Mouse (Mus musculus) myocyte (in vitro differentiated cells): ENCODE data around the gene Mfn2. TPM values are rescaled to one million over a fixed set of nuclear protein-coding genes. Genes with fewer than 3 reads are reported as not detected.

ENCODE experiments used
- H3K27me3 ChIP-seq: one replicate; pipeline ENCODE4 v1.6.1; 2011; ENCODE audit not compliant: control insufficient read depth, insufficient read depth, insufficient read length
- H3K36me3 ChIP-seq: one replicate; pipeline ENCODE4 v1.6.1; 2011; ENCODE audit not compliant: control insufficient read depth, insufficient read depth
- H3K4me2 ChIP-seq: one replicate; pipeline ENCODE4 v1.6.1; 2011; ENCODE audit warnings: low read depth, control low read depth
- H3K4me3 ChIP-seq: one replicate; pipeline ENCODE4 v1.5.1; 2011; ENCODE audit warnings: mild to moderate bottlenecking, control low read depth, moderate library complexity
- H3K79me2 ChIP-seq: one replicate; pipeline ENCODE4 v1.6.1; 2011; ENCODE audit not compliant: control insufficient read depth, insufficient read depth
- H3ac ChIP-seq: one replicate; pipeline ENCODE4 v1.6.1; 2011; ENCODE audit not compliant: control insufficient read depth, insufficient read length
- CEBPB ChIP-seq: IDR thresholded peaks from 2 replicates; pipeline ENCODE4 v1.6.1; 2011; ENCODE audit warnings: mild to moderate bottlenecking, moderate library complexity; ENCODE audit not compliant: poor library complexity, insufficient read depth, severe bottlenecking
- E2F4 ChIP-seq: IDR thresholded peaks from one replicate; pipeline ENCODE4 v1.6.1; 2011; ENCODE audit warnings: mild to moderate bottlenecking, control low read depth, moderate library complexity; ENCODE audit not compliant: insufficient read depth
- MAX ChIP-seq: IDR thresholded peaks from one replicate; pipeline ENCODE4 v1.6.1; 2011; ENCODE audit warnings: low read depth, mild to moderate bottlenecking, control low read depth
- MYOD1 ChIP-seq, 3 experiments: IDR thresholded peaks; one replicate each; pipeline ENCODE4 v1.6.1; 2011; ENCODE audit warnings: control low read depth in 2 of 3, low read depth in 2 of 3, mild to moderate bottlenecking in 2 of 3, moderate library complexity in 1 of 3; ENCODE audit not compliant: insufficient read length in 2 of 3, control insufficient read depth in 1 of 3
- MYOG ChIP-seq, 3 experiments: IDR thresholded peaks; one replicate each; pipeline ENCODE4 v1.6.1; 2011; ENCODE audit warnings: control low read depth in 2 of 3, low read depth in 2 of 3, mild to moderate bottlenecking in 2 of 3; ENCODE audit not compliant: insufficient read length in 2 of 3, control insufficient read depth in 1 of 3, insufficient read depth in 1 of 3
- POLR2A ChIP-seq: IDR thresholded peaks from one replicate; pipeline ENCODE4 v1.6.1; 2011; ENCODE audit warnings: low read depth, mild to moderate bottlenecking, control low read depth, moderate library complexity; ENCODE audit not compliant: insufficient read length
- POLR2AphosphoS2 ChIP-seq: IDR thresholded peaks from one replicate; pipeline ENCODE4 v1.6.1; 2011; ENCODE audit warnings: low read depth, control low read depth; ENCODE audit not compliant: insufficient read length
- REST ChIP-seq: IDR thresholded peaks from one replicate; pipeline ENCODE4 v1.6.1; 2011; ENCODE audit warnings: mild to moderate bottlenecking, control low read depth, moderate library complexity; ENCODE audit not compliant: insufficient read depth, insufficient read length
- SRF ChIP-seq: IDR thresholded peaks from one replicate; pipeline ENCODE4 v1.6.1; 2011; ENCODE audit warnings: low read depth; ENCODE audit not compliant: control insufficient read depth, insufficient read length
- TCF12 ChIP-seq: IDR thresholded peaks from one replicate; pipeline ENCODE4 v1.6.1; 2011; ENCODE audit warnings: mild to moderate bottlenecking, control low read depth; ENCODE audit not compliant: poor library complexity, insufficient read depth, severe bottlenecking
- TCF3 ChIP-seq: IDR thresholded peaks from one replicate; pipeline ENCODE4 v1.6.1; 2011; ENCODE audit warnings: low read depth, control low read depth; ENCODE audit not compliant: insufficient read length
- USF1 ChIP-seq: IDR thresholded peaks from one replicate; pipeline ENCODE4 v1.6.1; 2011; ENCODE audit warnings: low read depth, mild to moderate bottlenecking, control low read depth, moderate library complexity
- polyA plus RNA-seq: library from polyadenylated mRNA; unstranded; fragments of >200 nt; fragmentation: generic; extraction: Trizol; gene quantifications from one replicate; pipeline ENCODE4 v1.2.1, GENCODE M21; 2012; ENCODE audit warnings: missing spikeins

Gene Mfn2
- polyA plus RNA-seq, 1 experiment: 75.8 TPM

GRCm38 (mm10) chr4:147920973-147921372 is 16.5 kb upstream of the Mfn2 start:
- no peak overlapping the region for H3K4me3 ChIP-seq
- H3K36me3 ChIP-seq: peaks cover 4% of the 10 kb centered on the region
- TF ChIP-seq USF1: no peak
- no peak for TF ChIP-seq REST
- TF ChIP-seq POLR2AphosphoS2: no peak
- no peak for TF ChIP-seq SRF
- no peak for TF ChIP-seq POLR2A
- no peak for TF ChIP-seq TCF3
- no peak for TF ChIP-seq TCF12
- no peak for TF ChIP-seq MYOD1 (IDR thresholded peaks at IDR 0.05; ENCODE audit: control insufficient read depth in 1 of 3, insufficient read length in 2 of 3, low read depth in 2 of 3)
- no peak for TF ChIP-seq MYOG (IDR thresholded peaks at IDR 0.05; ENCODE audit: control insufficient read depth in 1 of 3, insufficient read depth in 1 of 3, insufficient read length in 2 of 3, low read depth in 2 of 3)
- no peak for TF ChIP-seq MAX
- no peak for TF ChIP-seq CEBPB
- TF ChIP-seq E2F4: no peak
- no peak overlapping the region for H3K4me2 ChIP-seq
- no peak overlapping the region for H3ac ChIP-seq
- no peaks in the 10 kb centered on the region for H3K27me3 ChIP-seq
- no peaks in the 10 kb centered on the region for H3K79me2 ChIP-seq

DNA sequence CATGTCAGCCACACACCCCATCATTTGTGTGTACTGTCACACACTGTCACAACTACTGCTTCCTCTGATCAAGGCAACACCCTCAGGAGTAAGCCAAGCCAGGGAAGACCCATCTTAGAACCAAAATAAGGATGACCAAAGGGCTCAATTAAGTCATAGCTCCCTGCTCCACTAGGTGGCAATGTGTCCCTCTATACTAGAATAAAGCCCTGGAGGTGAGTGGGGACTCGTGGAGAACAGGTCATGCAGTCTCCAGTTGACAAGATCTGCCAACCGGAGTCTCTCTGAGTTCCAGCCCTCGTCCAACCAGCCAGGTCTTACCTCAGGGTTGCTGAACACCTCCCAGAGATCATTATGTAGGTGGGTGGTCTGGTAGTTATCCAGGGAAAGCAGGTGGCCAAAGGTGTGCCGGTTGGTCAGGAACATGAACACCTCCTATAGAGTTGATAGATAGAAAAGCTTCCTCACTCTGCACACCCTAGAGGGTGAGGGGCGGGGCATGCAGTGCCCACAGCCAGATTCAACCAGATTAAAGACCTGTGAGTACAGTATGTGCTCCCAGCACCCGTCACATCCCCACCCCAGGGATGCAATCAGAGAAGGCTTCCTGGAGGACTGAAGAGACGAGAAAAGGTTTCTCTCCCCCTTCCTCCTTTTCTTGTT is 14.1 kb upstream of the Mfn2 start:
- Histone ChIP-seq H3K4me3 (no peak overlapping the region), H3K27me3 (no peaks in the 10 kb centered on the region), H3K79me2 (no peaks in the 10 kb centered on the region), H3K36me3 (peaks cover 4% of the 10 kb centered on the region), H3K4me2 (no peak overlapping the region), H3ac (no peak overlapping the region)
- no peak for TF ChIP-seq SRF
- TF ChIP-seq POLR2AphosphoS2: no peak
- no peak for TF ChIP-seq MAX
- no peak for TF ChIP-seq REST
- TF ChIP-seq TCF12: no peak
- no peak for TF ChIP-seq MYOG (IDR thresholded peaks at IDR 0.05; ENCODE audit: control insufficient read depth in 1 of 3, insufficient read depth in 1 of 3, insufficient read length in 2 of 3, low read depth in 2 of 3)
- TF ChIP-seq MYOD1 (IDR thresholded peaks at IDR 0.05; ENCODE audit: control insufficient read depth in 1 of 3, insufficient read length in 2 of 3, low read depth in 2 of 3): no peak
- no peak for TF ChIP-seq CEBPB
- TF ChIP-seq POLR2A: no peak
- TF ChIP-seq USF1: no peak
- TF ChIP-seq E2F4: no peak
- TF ChIP-seq TCF3: no peak

DNA sequence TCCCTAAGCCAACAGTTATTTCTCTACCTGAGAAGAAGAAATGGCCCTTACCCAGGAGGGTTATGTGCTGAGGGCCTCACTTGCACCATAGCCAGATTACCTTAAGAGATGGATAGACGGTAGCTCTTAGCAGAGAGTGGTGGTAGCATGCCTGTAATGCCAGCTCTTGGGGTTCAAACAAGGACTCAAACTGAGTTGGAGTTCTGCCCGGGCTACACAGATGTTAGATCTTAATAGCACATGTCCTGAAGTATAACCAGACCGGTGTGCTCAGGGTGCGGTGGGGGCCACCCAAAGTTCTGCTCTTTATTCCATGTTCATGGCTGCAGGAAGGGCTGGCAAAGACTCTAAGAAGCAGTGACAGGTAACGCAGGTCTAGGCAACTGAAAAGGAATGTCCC is 5.0 kb upstream of the Mfn2 start:
- Histone ChIP-seq H3K4me3 (no peak overlapping the region), H3K79me2 (no peaks in the 10 kb centered on the region), H3K36me3 (no peaks in the 10 kb centered on the region), H3ac (no peak overlapping the region), H3K27me3 (no peaks in the 10 kb centered on the region), H3K4me2 (no peak overlapping the region)
- TF ChIP-seq E2F4 (no peak), CEBPB (no peak), POLR2A (no peak), REST (no peak), SRF (no peak), MAX (no peak), MYOD1 (IDR thresholded peaks at IDR 0.05; ENCODE audit: control insufficient read depth in 1 of 3, insufficient read length in 2 of 3, low read depth in 2 of 3) (no peak), TCF12 (no peak), TCF3 (no peak), MYOG (IDR thresholded peaks at IDR 0.05; ENCODE audit: control insufficient read depth in 1 of 3, insufficient read depth in 1 of 3, insufficient read length in 2 of 3, low read depth in 2 of 3) (no peak), POLR2AphosphoS2 (no peak), USF1 (no peak)

GRCm38 (mm10) chr4:147906230-147906629 is 1.7 kb upstream of the Mfn2 start:
- peak overlapping the region; percentile 84 for H3K4me2 ChIP-seq

More at GRCm38 (mm10) chr4:147906230-147906629, 1.7 kb upstream of the Mfn2 start:
- H3K36me3 ChIP-seq: peaks cover 7% of the 10 kb centered on the region
- TF ChIP-seq MYOD1 (IDR thresholded peaks at IDR 0.05; ENCODE audit: control insufficient read depth in 1 of 3, insufficient read length in 2 of 3, low read depth in 2 of 3): no peak
- peak; percentile 17 for TF ChIP-seq POLR2AphosphoS2
- TF ChIP-seq USF1: no peak
- TF ChIP-seq POLR2A: no peak
- TF ChIP-seq CEBPB: no peak
- no peak for TF ChIP-seq REST
- no peak for TF ChIP-seq TCF12
- no peak overlapping the region for H3ac ChIP-seq
- H3K79me2 ChIP-seq: peaks cover 22% of the 10 kb centered on the region
- H3K27me3 ChIP-seq: no peaks in the 10 kb centered on the region
- H3K4me3 ChIP-seq: no peak overlapping the region
